Mouse (Mus musculus): ENCODE measurements at regions not wholly inside any gene's neighbourhood (a gene's known extent, or its start where the extent isn't known, plus 50 kb on each side); places are given as distances from the start of the nearest gene placed in this dataset.

GRCm38 (mm10) chr5:49712607-49713006, 187.9 kb upstream of the Kcnip4 start:
- TF ChIP-seq EP300 (IDR thresholded peaks at IDR 0.05; ENCODE audit: low read depth) (no peak), CTCF (IDR thresholded peaks at IDR 0.05; ENCODE audit: low read depth) (no peak)
- Histone ChIP-seq H3K4me2 (ENCODE audit: low read depth) (no peak overlapping the region), H3K9me3 (ENCODE audit: control insufficient read depth, low read length) (no peaks in the 10 kb centered on the region; the same call in 1 of the 2 replicates), H3K4me3 (ENCODE audit: insufficient read depth in 1 of 2, low read depth in 2 of 2, low read length in 2 of 2) (no peak overlapping the region), H3K4me1 (replicated peaks; ENCODE audit: control insufficient read depth in 2 of 2, insufficient read depth in 2 of 2, low read length in 1 of 2) (no peaks in the 10 kb centered on the region), H3K9ac (replicated peaks) (no peak overlapping the region), H3K36me3 (replicated peaks; ENCODE audit: control insufficient read depth, insufficient read depth, low read depth) (no peaks in the 10 kb centered on the region), H3K27me3 (ENCODE audit: control insufficient read depth, insufficient read depth, low read length) (no peaks in the 10 kb centered on the region), H3K27ac (no peak overlapping the region)
- 21% methylated on average over 1 of the region's 1 CpGs for WGBS (ENCODE audit: insufficient replicate concordance)
- DNase-seq (ENCODE audit: low read depth in 3 of 3, low spot score in 3 of 3) (no peak), ATAC-seq (ENCODE audit: insufficient read depth) (no peak)

GRCm38 (mm10) chr5:49682156-49682555, 157.4 kb upstream of the Kcnip4 start:
- no peak overlapping the region for H3K4me3 ChIP-seq (ENCODE audit: insufficient read depth in 1 of 2, low read depth in 2 of 2, low read length in 2 of 2)
- no peaks in the 10 kb centered on the region for H3K27me3 ChIP-seq (ENCODE audit: control insufficient read depth, insufficient read depth, low read length)
- no peak for TF ChIP-seq CTCF (IDR thresholded peaks at IDR 0.05; ENCODE audit: low read depth)
- no peak for TF ChIP-seq EP300 (IDR thresholded peaks at IDR 0.05; ENCODE audit: low read depth)
- ATAC-seq (ENCODE audit: insufficient read depth) (no peak), DNase-seq (ENCODE audit: low read depth in 3 of 3, low spot score in 3 of 3) (no peak)
- no peak overlapping the region for H3K27ac ChIP-seq
- 58% methylated on average over 4 of the region's 4 CpGs for whole genome bisulfite sequencing (ENCODE audit: insufficient replicate concordance)
- no peaks in the 10 kb centered on the region for H3K36me3 ChIP-seq (replicated peaks; ENCODE audit: control insufficient read depth, insufficient read depth, low read depth)
- no peak overlapping the region for H3K9ac ChIP-seq (replicated peaks)
- H3K4me2 ChIP-seq (ENCODE audit: low read depth): no peak overlapping the region
- no peaks in the 10 kb centered on the region for H3K4me1 ChIP-seq (replicated peaks; ENCODE audit: control insufficient read depth in 2 of 2, insufficient read depth in 2 of 2, low read length in 1 of 2)
- H3K9me3 ChIP-seq (ENCODE audit: control insufficient read depth, low read length): no peaks in the 10 kb centered on the region

GRCm38 (mm10) chr5:49681514-49681913, 156.8 kb upstream of the Kcnip4 start:
- WGBS (ENCODE audit: insufficient replicate concordance): 47% methylated on average over 2 of the region's 2 CpGs
- DNase-seq (ENCODE audit: low read depth in 3 of 3, low spot score in 3 of 3) (no peak), ATAC-seq (ENCODE audit: insufficient read depth) (no peak)
- Histone ChIP-seq H3K4me3 (ENCODE audit: insufficient read depth in 1 of 2, low read depth in 2 of 2, low read length in 2 of 2) (no peak overlapping the region), H3K9ac (replicated peaks) (no peak overlapping the region), H3K27me3 (ENCODE audit: control insufficient read depth, insufficient read depth, low read length) (no peaks in the 10 kb centered on the region), H3K27ac (no peak overlapping the region), H3K4me2 (ENCODE audit: low read depth) (no peak overlapping the region), H3K4me1 (replicated peaks; ENCODE audit: control insufficient read depth in 2 of 2, insufficient read depth in 2 of 2, low read length in 1 of 2) (no peaks in the 10 kb centered on the region), H3K36me3 (replicated peaks; ENCODE audit: control insufficient read depth, insufficient read depth, low read depth) (no peaks in the 10 kb centered on the region), H3K9me3 (ENCODE audit: control insufficient read depth, low read length) (no peaks in the 10 kb centered on the region)
- no peak for TF ChIP-seq CTCF (IDR thresholded peaks at IDR 0.05; ENCODE audit: low read depth)
- TF ChIP-seq EP300 (IDR thresholded peaks at IDR 0.05; ENCODE audit: low read depth): no peak

DNA sequence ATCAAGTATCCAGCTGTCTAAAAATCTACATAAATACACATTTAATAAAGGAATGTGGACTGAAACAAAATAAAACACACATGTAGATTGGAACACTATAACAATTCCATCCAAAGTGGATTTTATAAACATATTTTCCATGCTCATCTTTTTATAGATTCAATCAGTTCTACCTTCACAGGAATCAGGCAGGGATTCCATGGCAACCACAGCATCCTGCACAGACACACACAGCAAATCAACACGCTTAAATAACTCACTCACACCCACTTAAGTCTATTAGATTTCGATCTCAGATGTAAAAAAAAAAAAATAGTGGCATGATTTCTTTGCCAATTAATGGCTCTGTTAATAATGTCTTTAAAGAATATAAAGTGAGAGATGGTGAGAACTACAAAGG, 151.2 kb upstream of the Kcnip4 start:
- WGBS (ENCODE audit: insufficient replicate concordance): 24% methylated on average over 2 of the region's 2 CpGs
- no peak for ATAC-seq (ENCODE audit: insufficient read depth)
- H3K27me3 ChIP-seq (ENCODE audit: control insufficient read depth, insufficient read depth, low read length): no peaks in the 10 kb centered on the region

DNA sequence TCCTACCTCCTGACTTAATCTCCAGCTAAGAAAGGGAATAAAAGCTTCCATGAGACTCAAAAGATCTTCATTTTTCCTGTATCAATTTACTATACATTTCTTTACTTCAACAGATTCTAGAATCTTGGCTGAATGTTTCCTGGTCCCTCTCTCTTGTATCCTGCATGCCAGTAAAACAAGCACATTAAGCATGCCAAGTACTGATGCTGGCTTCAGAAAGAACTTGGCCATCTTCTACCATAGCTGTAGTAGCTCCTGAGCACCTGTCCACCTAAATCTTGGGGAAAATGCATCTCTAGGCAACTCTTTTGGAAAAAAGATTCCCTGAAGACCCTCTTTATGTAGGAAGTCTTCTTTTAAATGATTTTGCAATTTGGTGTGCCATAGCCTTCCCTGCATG, 140.5 kb upstream of the Kcnip4 start:
- Histone ChIP-seq H3K36me3 (replicated peaks; ENCODE audit: control insufficient read depth, insufficient read depth, low read depth) (no peaks in the 10 kb centered on the region), H3K9ac (replicated peaks) (no peak overlapping the region), H3K4me3 (ENCODE audit: insufficient read depth in 1 of 2, low read depth in 2 of 2, low read length in 2 of 2) (no peak overlapping the region), H3K27ac (no peak overlapping the region), H3K27me3 (ENCODE audit: control insufficient read depth, insufficient read depth, low read length) (no peaks in the 10 kb centered on the region), H3K4me1 (replicated peaks; ENCODE audit: control insufficient read depth in 2 of 2, insufficient read depth in 2 of 2, low read length in 1 of 2) (no peaks in the 10 kb centered on the region), H3K4me2 (ENCODE audit: low read depth) (no peak overlapping the region), H3K9me3 (ENCODE audit: control insufficient read depth, low read length) (no peaks in the 10 kb centered on the region)
- ATAC-seq (ENCODE audit: insufficient read depth) (no peak), DNase-seq (ENCODE audit: low read depth in 3 of 3, low spot score in 3 of 3) (no peak)
- TF ChIP-seq EP300 (IDR thresholded peaks at IDR 0.05; ENCODE audit: low read depth): no peak
- no peak for TF ChIP-seq CTCF (IDR thresholded peaks at IDR 0.05; ENCODE audit: low read depth)

More for the DNA sequence above, 151.2 kb upstream of the Kcnip4 start:
- Histone ChIP-seq H3K4me1 (replicated peaks; ENCODE audit: control insufficient read depth in 2 of 2, insufficient read depth in 2 of 2, low read length in 1 of 2) (no peaks in the 10 kb centered on the region), H3K4me2 (ENCODE audit: low read depth) (no peak overlapping the region), H3K9me3 (ENCODE audit: control insufficient read depth, low read length) (no peaks in the 10 kb centered on the region), H3K27ac (no peak overlapping the region), H3K9ac (replicated peaks) (no peak overlapping the region), H3K36me3 (replicated peaks; ENCODE audit: control insufficient read depth, insufficient read depth, low read depth) (no peaks in the 10 kb centered on the region), H3K4me3 (ENCODE audit: insufficient read depth in 1 of 2, low read depth in 2 of 2, low read length in 2 of 2) (no peak overlapping the region)
- TF ChIP-seq EP300 (IDR thresholded peaks at IDR 0.05; ENCODE audit: low read depth) (no peak), CTCF (IDR thresholded peaks at IDR 0.05; ENCODE audit: low read depth) (no peak)
- no peak for DNase-seq (ENCODE audit: low read depth in 3 of 3, low spot score in 3 of 3)
